Mouse (Mus musculus) liver, embryonic 14.5 days (tissue): ENCODE data around the gene Ssbp2.

Source experiments
- CTCF ChIP-seq: IDR thresholded peaks from 2 replicates; pipeline ENCODE4 v1.5.1; 2016; ENCODE audit warnings: antibody characterized with exemption, low read depth, control low read depth
- EP300 ChIP-seq: IDR thresholded peaks from 2 replicates; pipeline ENCODE4 v1.6.1; 2016; ENCODE audit warnings: antibody characterized with exemption, low read depth

- TF ChIP-seq CTCF, result no peak
- TF ChIP-seq EP300, result no peak
These were observed 283.1 kb downstream of the Ssbp2 start for GRCm38 (mm10) chr13:91743180-91743579.
